Mouse (Mus musculus) forebrain, postnatal 0 days (tissue): ENCODE measurements around the gene Fkbp7. TPM values are rescaled to one million over a fixed set of nuclear protein-coding genes. Genes with fewer than 3 reads are reported as not detected.

Experiments
- ATAC-seq: fragments of 200-750 bp; cut with Nextera tagmentation; 2 replicates; pipeline ENCODE4 v1.8.0; 2017; ENCODE audit warnings: mild to moderate bottlenecking, moderate library complexity
- DNase-seq: peaks from one replicate; pipeline ENCODE4 v3.0.0-alpha.2; 2015
- H3K27ac ChIP-seq: fragments of 300-500 bp; sonication (generic); 2 replicates; pipeline ENCODE4 v1.5.1; 2014; ENCODE audit warnings: low read depth, mild to moderate bottlenecking, antibody characterized with exemption, low read length, moderate library complexity, mixed read lengths
- H3K27me3 ChIP-seq: fragments of 300-500 bp; sonication (generic); 2 replicates; pipeline ENCODE4 v1.6.1; 2014; ENCODE audit warnings: mild to moderate bottlenecking, low read length, mixed read lengths; ENCODE audit not compliant: insufficient read depth
- H3K36me3 ChIP-seq: fragments of 300-500 bp; sonication (generic); 2 replicates; pipeline ENCODE4 v1.6.1; 2014; ENCODE audit warnings: mild to moderate bottlenecking, moderate library complexity; ENCODE audit not compliant: insufficient read depth
- H3K4me1 ChIP-seq: fragments of 300-500 bp; sonication (generic); 2 replicates; pipeline ENCODE4 v1.6.1; 2014; ENCODE audit warnings: antibody characterized with exemption; ENCODE audit not compliant: insufficient read depth
- H3K4me2 ChIP-seq: fragments of 300-500 bp; sonication (generic); 2 replicates; pipeline ENCODE4 v1.6.1; 2014; ENCODE audit warnings: low read depth, mild to moderate bottlenecking, moderate library complexity
- H3K4me3 ChIP-seq: fragments of 300-500 bp; sonication (generic); 2 replicates; pipeline ENCODE4 v1.5.1; 2014; ENCODE audit warnings: low read depth, low read length, mixed read lengths
- H3K9ac ChIP-seq: fragments of 300-500 bp; sonication (generic); 2 replicates; pipeline ENCODE4 v1.6.1; 2014; ENCODE audit warnings: mild to moderate bottlenecking
- H3K9me3 ChIP-seq: fragments of 300-500 bp; sonication (generic); 2 replicates; pipeline ENCODE4 v1.6.1; 2016; ENCODE audit warnings: low read length
- CTCF ChIP-seq: sonication (generic); IDR thresholded peaks from 2 replicates; pipeline ENCODE4 v1.5.1; 2016; ENCODE audit warnings: antibody characterized with exemption, control low read depth, low read depth
- WGBS: fragments of 180-500 bp; shearing (Covaris S2); extraction: QIAGEN DNeasy Blood & Tissue Kit; methylation state at CpG from one replicate; pipeline ENCODE4 v1.1.7; 2014; 5-methylcytosine and 5-hydroxymethylcytosine counted together
- polyA plus RNA-seq: library from polyadenylated mRNA; unstranded; fragments of >200 nt; fragmentation: Nextera tagmentation; extraction: Ambion mirVana; gene quantifications from 2 replicates; pipeline ENCODE4 v1.2.1, GENCODE M21; 2015
- total RNA-seq: library from RNA; depleted of rRNA; stranded (reverse); fragments of >200 nt; gene quantifications from 2 replicates; pipeline ENCODE4 v1.2.3, GENCODE M21; 2014

Fkbp7 gene
- total and polyA plus RNA-seq, 2 experiments from 2014 or later = 8.6 to 14.7 TPM

- Histone ChIP-seq H3K4me3 (no peak overlapping the region), H3K9ac (no peak overlapping the region), H3K36me3 (peaks cover 45% of the 10 kb centered on the region), H3K27ac (no peak overlapping the region), H3K27me3 (no peaks in the 10 kb centered on the region), H3K4me1 (no peaks in the 10 kb centered on the region), H3K4me2 (no peak overlapping the region), H3K9me3 (no peaks in the 10 kb centered on the region)
- no peak for TF ChIP-seq CTCF
- 85% methylated on average over 6 of the region's 6 CpGs for WGBS
- DNase-seq (no peak), ATAC-seq (no peak)
These were observed 22.4 kb upstream of the Fkbp7 start for GRCm38 (mm10) chr2:76695290-76695689.

GRCm38 (mm10) chr2:76693765-76694164 is 20.8 kb upstream of the Fkbp7 start:
- Histone ChIP-seq H3K9me3 (no peaks in the 10 kb centered on the region), H3K9ac (no peak overlapping the region), H3K4me1 (no peaks in the 10 kb centered on the region), H3K27ac (no peak overlapping the region), H3K27me3 (no peaks in the 10 kb centered on the region), H3K4me3 (no peak overlapping the region), H3K36me3 (peaks cover 47% of the 10 kb centered on the region), H3K4me2 (no peak overlapping the region)
- ATAC-seq = no peak
- TF ChIP-seq CTCF = no peak
- 84% methylated on average over 5 of the region's 5 CpGs for WGBS
- no peak for DNase-seq

GRCm38 (mm10) chr2:76690436-76691204 is 17.7 kb upstream of the Fkbp7 start:
- peaks cover 78% of the 10 kb centered on the region for H3K36me3 ChIP-seq

GRCm38 (mm10) chr2:76688162-76688561 is 15.2 kb upstream of the Fkbp7 start:
- no peaks in the 10 kb centered on the region for H3K4me1 ChIP-seq
- whole genome bisulfite sequencing = 77% methylated on average over 7 of the region's 7 CpGs
- no peaks in the 10 kb centered on the region for H3K9me3 ChIP-seq
- H3K9ac ChIP-seq = no peak overlapping the region
- H3K27ac ChIP-seq = no peak overlapping the region
- TF ChIP-seq CTCF = no peak
- DNase-seq = no peak
- H3K36me3 ChIP-seq = peaks cover 69% of the 10 kb centered on the region
- no peaks in the 10 kb centered on the region for H3K27me3 ChIP-seq
- H3K4me2 ChIP-seq = no peak overlapping the region
- ATAC-seq = no peak
- no peak overlapping the region for H3K4me3 ChIP-seq

More at GRCm38 (mm10) chr2:76690436-76691204, 17.7 kb upstream of the Fkbp7 start:
- WGBS = 89% methylated on average over 12 of the region's 12 CpGs
- H3K27me3 ChIP-seq = no peaks in the 10 kb centered on the region
- H3K9ac ChIP-seq = no peak overlapping the region
- H3K4me2 ChIP-seq = no peak overlapping the region
- ATAC-seq (no peak), DNase-seq (no peak)
- no peak for TF ChIP-seq CTCF
- H3K27ac ChIP-seq = no peak overlapping the region
- no peaks in the 10 kb centered on the region for H3K4me1 ChIP-seq
- H3K4me3 ChIP-seq = no peak overlapping the region
- H3K9me3 ChIP-seq = no peaks in the 10 kb centered on the region

- Histone ChIP-seq H3K27me3 (no peaks in the 10 kb centered on the region), H3K36me3 (peaks cover 69% of the 10 kb centered on the region), H3K27ac (no peak overlapping the region), H3K9me3 (no peaks in the 10 kb centered on the region), H3K9ac (no peak overlapping the region), H3K4me3 (no peak overlapping the region), H3K4me1 (no peaks in the 10 kb centered on the region), H3K4me2 (no peak overlapping the region)
- WGBS = 87% methylated on average over 3 of the region's 3 CpGs
- ATAC-seq (no peak), DNase-seq (no peak)
- no peak for TF ChIP-seq CTCF
These were observed 14.7 kb upstream of the Fkbp7 start for GRCm38 (mm10) chr2:76687608-76688007.

- H3K36me3 ChIP-seq = peaks cover 70% of the 10 kb centered on the region
- no peak for ATAC-seq
These were observed 14.1 kb upstream of the Fkbp7 start for GRCm38 (mm10) chr2:76686986-76687385.

GRCm38 (mm10) chr2:76682301-76682700 is 9.4 kb upstream of the Fkbp7 start:
- 93% methylated on average over 8 of the region's 8 CpGs for WGBS
- Histone ChIP-seq H3K4me1 (no peaks in the 10 kb centered on the region), H3K9ac (no peak overlapping the region), H3K27ac (no peak overlapping the region), H3K9me3 (no peaks in the 10 kb centered on the region), H3K4me2 (no peak overlapping the region), H3K4me3 (no peak overlapping the region), H3K27me3 (no peaks in the 10 kb centered on the region), H3K36me3 (peaks cover 54% of the 10 kb centered on the region)
- ATAC-seq (no peak), DNase-seq (no peak)
- no peak for TF ChIP-seq CTCF

More at GRCm38 (mm10) chr2:76686986-76687385, 14.1 kb upstream of the Fkbp7 start:
- DNase-seq = no peak
- Histone ChIP-seq H3K4me1 (no peaks in the 10 kb centered on the region), H3K27me3 (no peaks in the 10 kb centered on the region), H3K9ac (no peak overlapping the region), H3K4me3 (no peak overlapping the region), H3K4me2 (no peak overlapping the region), H3K27ac (no peak overlapping the region), H3K9me3 (no peaks in the 10 kb centered on the region)
- TF ChIP-seq CTCF = no peak
- WGBS = over 99% methylated on average over 3 of the region's 3 CpGs
